Mouse (Mus musculus) kidney, adult 2 months (tissue): Measurements from ENCODE around the gene 4933427D14Rik.

Experiments used
- CTCF ChIP-seq: fragments of 200-500 bp; conservative IDR thresholded peaks from 2 replicates; pipeline ENCODE4 v1.5.1; 2011; ENCODE audit warnings: low read depth, mild to moderate bottlenecking, control low read depth, low read length, moderate library complexity, mixed read lengths; ENCODE audit not compliant: insufficient read depth, insufficient read length
- POLR2A ChIP-seq: fragments of 200-500 bp; IDR thresholded peaks from one replicate; pipeline ENCODE4 v1.6.1; 2011; ENCODE audit warnings: low read depth, low read length, control low read depth

- no peak for TF ChIP-seq CTCF
- no peak for TF ChIP-seq POLR2A
These were observed 44.1 kb downstream of the 4933427D14Rik start for GRCm38 (mm10) chr11:72163198-72163597.
